Mouse (Mus musculus) testis, adult 2 months (tissue): ENCODE data around the gene Cmpk1. TPM values are rescaled to one million over a fixed set of nuclear protein-coding genes. Genes with fewer than 3 reads are reported as not detected.

Experiments
- H3K27ac ChIP-seq: fragments of 200-500 bp; 2 replicates; pipeline ENCODE4 v1.5.1; 2012; ENCODE audit warnings: low read depth, low read length; ENCODE audit not compliant: control insufficient read depth, insufficient read depth
- H3K27me3 ChIP-seq: fragments of 200-500 bp; 2 replicates; pipeline ENCODE4 v1.6.1; 2012; ENCODE audit warnings: mild to moderate bottlenecking, low read length, moderate library complexity; ENCODE audit not compliant: control insufficient read depth, insufficient read depth
- H3K36me3 ChIP-seq: fragments of 200-500 bp; 2 replicates; pipeline ENCODE4 v1.6.1; 2012; ENCODE audit warnings: mild to moderate bottlenecking, low read length; ENCODE audit not compliant: control insufficient read depth, insufficient read depth
- H3K4me1 ChIP-seq: fragments of 200-500 bp; 2 replicates; pipeline ENCODE4 v1.6.1; 2012; ENCODE audit warnings: low read length; ENCODE audit not compliant: control insufficient read depth, insufficient read depth
- H3K4me3 ChIP-seq: fragments of 200-500 bp; 2 replicates; pipeline ENCODE4 v1.5.1; 2012; ENCODE audit warnings: low read depth, mild to moderate bottlenecking, low read length, moderate library complexity, mixed read lengths; ENCODE audit not compliant: control insufficient read depth
- CTCF ChIP-seq: fragments of 200-500 bp; IDR thresholded peaks from 2 replicates; pipeline ENCODE4 v1.5.1; 2012; ENCODE audit warnings: low read depth, mild to moderate bottlenecking, inconsistent platforms, low read length, moderate library complexity; ENCODE audit not compliant: control insufficient read depth, insufficient read depth, insufficient replicate concordance
- POLR2A ChIP-seq: fragments of 200-500 bp; IDR thresholded peaks from 2 replicates; pipeline ENCODE4 v1.6.1; 2012; ENCODE audit warnings: low read depth, mild to moderate bottlenecking, inconsistent platforms, low read length, moderate library complexity; ENCODE audit not compliant: control insufficient read depth
- polyA plus RNA-seq: library from polyadenylated mRNA; depleted of rRNA; stranded (reverse); fragments of >200 nt; gene quantifications from 2 replicates; pipeline ENCODE4 v1.2.3, GENCODE M21; 2012

The Cmpk1 gene
- polyA plus RNA-seq, 1 experiment: 2.8 TPM

- Histone ChIP-seq H3K4me3 (no peak overlapping the region), H3K27me3 (no peaks in the 10 kb centered on the region; the same call in 1 of the 2 replicates), H3K4me1 (peaks cover 8% of the 10 kb centered on the region), H3K27ac (no peak overlapping the region), H3K36me3 (no peaks in the 10 kb centered on the region)
- TF ChIP-seq CTCF (no peak), POLR2A (no peak)
Measured at GRCm38 (mm10) chr4:114929155-114929554, 57.9 kb downstream of the Cmpk1 start.

GRCm38 (mm10) chr4:114925917-114926312 lies 61.1 kb downstream of the Cmpk1 start, which contains the start of gene Foxe3:
Foxe3 (minus strand) TSS chr4:114926013.
- peak within 1 kb of the TSS; percentile 44 for H3K4me3 ChIP-seq
- peaks cover 8% of the 10 kb centered on the region for H3K4me1 ChIP-seq
- H3K36me3 ChIP-seq: no peaks in the 10 kb centered on the region
- H3K27me3 ChIP-seq: no peaks in the 10 kb centered on the region; the same call in 1 of the 2 replicates
- no peak for TF ChIP-seq CTCF
- no peak for TF ChIP-seq POLR2A
- no peak within 1 kb of the TSS for H3K27ac ChIP-seq

GRCm38 (mm10) chr4:114924971-114925916 lies 61.8 kb downstream of the Cmpk1 start:
- no peak for TF ChIP-seq CTCF
- TF ChIP-seq POLR2A: no peak
- Histone ChIP-seq H3K27me3 (no peaks in the 10 kb centered on the region; the same call in 1 of the 2 replicates), H3K4me1 (peaks cover 8% of the 10 kb centered on the region), H3K36me3 (no peaks in the 10 kb centered on the region), H3K27ac (no peak overlapping the region), H3K4me3 (peak overlapping the region; percentile 44)

- H3K36me3 ChIP-seq: no peaks in the 10 kb centered on the region
- no peak overlapping the region for H3K27ac ChIP-seq
- H3K27me3 ChIP-seq: peaks cover 2% of the 10 kb centered on the region; the same call in 1 of the 2 replicates
- no peak overlapping the region for H3K4me3 ChIP-seq
- H3K4me1 ChIP-seq: peaks cover 7% of the 10 kb centered on the region
- TF ChIP-seq CTCF (no peak), POLR2A (no peak)
Measured at GRCm38 (mm10) chr4:114917091-114917490, 70.0 kb downstream of the Cmpk1 start.

- TF ChIP-seq POLR2A: no peak
- no peak for TF ChIP-seq CTCF
- H3K4me1 ChIP-seq: peaks cover 7% of the 10 kb centered on the region
- no peak overlapping the region for H3K27ac ChIP-seq
- H3K27me3 ChIP-seq: peaks cover 2% of the 10 kb centered on the region; the same call in 1 of the 2 replicates
- H3K4me3 ChIP-seq: no peak overlapping the region
- H3K36me3 ChIP-seq: no peaks in the 10 kb centered on the region
Measured at GRCm38 (mm10) chr4:114916056-114916455, 71.0 kb downstream of the Cmpk1 start.

GRCm38 (mm10) chr4:114913594-114913962 lies 73.5 kb downstream of the Cmpk1 start:
- Histone ChIP-seq H3K27me3 (peaks cover 2% of the 10 kb centered on the region; the same call in 1 of the 2 replicates), H3K27ac (no peak overlapping the region), H3K4me1 (peaks cover 9% of the 10 kb centered on the region), H3K4me3 (no peak overlapping the region), H3K36me3 (no peaks in the 10 kb centered on the region)
- TF ChIP-seq CTCF: peak; percentile 61; the same call in 1 of the 2 replicates
- no peak for TF ChIP-seq POLR2A

GRCm38 (mm10) chr4:114912705-114913593 lies 74.1 kb downstream of the Cmpk1 start:
- no peak overlapping the region; the same call in 1 of the 2 replicates for H3K4me3 ChIP-seq
- peaks cover 14% of the 10 kb centered on the region for H3K4me1 ChIP-seq
- no peak for TF ChIP-seq CTCF
- no peak for TF ChIP-seq POLR2A
- no peak overlapping the region for H3K27ac ChIP-seq
- H3K27me3 ChIP-seq: peaks cover 2% of the 10 kb centered on the region; the same call in 1 of the 2 replicates
- H3K36me3 ChIP-seq: no peaks in the 10 kb centered on the region
